Mouse (Mus musculus): ENCODE measurements at regions not wholly inside any gene's neighbourhood (a gene's known extent, or its start where the extent isn't known, plus 50 kb on each side); places are given as distances from the start of the nearest gene placed in this dataset.

GRCm38 (mm10) chr2:45431366-45431765 is 314.2 kb upstream of the Zeb2 start:
- no peak for TF ChIP-seq CTCF (IDR thresholded peaks at IDR 0.05; ENCODE audit: low read depth)
- TF ChIP-seq EP300 (IDR thresholded peaks at IDR 0.05; ENCODE audit: low read depth), result no peak
